Mouse (Mus musculus): ENCODE results near the gene E2f1.
A peak's percentile ranks its signal among the peaks of the same experiment; 100 is the strongest.

Gene E2f1

DNA sequence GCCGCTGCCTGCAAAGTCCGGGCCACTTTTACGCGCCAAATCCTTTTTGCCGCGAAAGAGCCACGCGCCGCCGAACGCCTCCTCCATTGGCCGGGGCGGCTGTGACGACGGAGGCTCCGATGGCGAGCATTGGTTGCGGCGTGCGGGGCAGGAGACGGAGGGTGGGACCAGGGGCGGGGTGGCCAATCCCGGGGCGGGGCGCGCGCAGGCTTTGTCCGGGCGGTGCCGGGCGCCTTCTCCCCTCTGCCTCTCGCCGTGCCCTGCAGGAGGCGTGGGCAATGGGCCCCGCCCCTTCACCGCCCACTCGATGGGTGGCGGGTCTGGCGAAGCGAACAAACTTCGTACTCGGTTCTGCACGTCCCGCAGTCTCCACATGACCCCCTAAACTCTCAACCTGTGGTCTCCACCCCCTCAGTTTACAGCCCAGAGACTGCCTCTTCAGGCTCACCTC, at the start of gene E2f1:
Gene E2f1, minus strand, starts transcription at position 57 of the 451 bp plus-strand sequence.
- peak; percentile 97 for DNase-seq (ENCODE audit: low spot score)

GRCm38 (mm10) chr2:154617061-154617460, 47.4 kb upstream of the E2f1 start:
- no peak for DNase-seq (ENCODE audit: low spot score)

GRCm38 (mm10) chr2:154615674-154616073, 46.0 kb upstream of the E2f1 start:
- no peak for DNase-seq (ENCODE audit: low spot score)

GRCm38 (mm10) chr2:154614841-154615576, 45.3 kb upstream of the E2f1 start:
- no peak for DNase-seq (ENCODE audit: low spot score)

DNA sequence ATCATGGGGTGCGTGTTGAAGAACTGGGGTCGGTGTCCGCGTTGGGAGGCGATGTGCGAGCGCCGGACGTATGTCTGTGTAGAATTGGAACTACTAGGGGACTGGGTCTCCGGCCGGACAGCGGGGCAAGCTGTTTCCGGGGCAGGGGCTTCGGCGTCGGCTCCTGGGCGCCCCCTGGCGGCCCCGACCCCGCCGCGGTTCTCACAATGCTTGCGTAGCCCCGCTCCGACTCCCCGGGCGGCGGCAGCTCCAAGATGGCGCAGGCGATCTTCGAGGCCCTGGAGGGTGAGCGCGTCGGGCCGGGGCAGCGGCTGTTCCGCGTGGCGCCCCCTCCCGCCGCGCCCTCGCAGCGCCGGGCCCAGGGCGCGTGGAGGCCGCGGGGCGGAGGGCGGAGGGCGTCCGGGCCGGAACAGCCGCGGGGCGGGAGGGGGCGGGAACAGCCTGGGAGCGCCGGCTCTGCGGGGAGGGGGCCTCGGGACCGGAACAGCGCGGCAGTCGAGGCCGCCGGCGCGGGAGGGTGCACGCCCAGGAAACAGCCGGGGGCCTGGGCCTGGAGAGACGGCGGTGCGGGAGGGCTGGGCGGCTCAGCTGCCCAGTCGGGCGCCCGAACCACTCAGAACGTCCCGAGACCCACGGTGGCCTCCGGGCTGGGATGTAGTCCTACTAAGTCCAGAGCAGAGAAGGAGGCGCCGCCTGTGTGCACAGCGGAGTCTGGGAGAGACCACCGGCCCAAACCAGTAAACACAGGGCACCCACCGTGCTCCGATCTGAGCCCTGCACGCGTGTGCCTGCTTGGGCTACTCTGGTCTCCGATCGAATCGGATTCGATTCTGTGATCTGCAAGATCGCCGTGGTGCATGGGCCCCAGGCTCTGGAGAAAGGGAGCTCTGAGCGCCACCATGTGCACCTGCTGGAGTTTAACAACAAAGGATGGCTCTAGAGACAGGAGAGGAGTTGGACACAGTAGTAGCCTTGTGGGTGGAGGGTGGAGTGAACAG, 43.7 kb upstream of the E2f1 start, which contains the start of the genes Zfp341 and 4930519P11Rik:
Gene Zfp341, plus strand, starts transcription at position 180 of the 998 bp plus-strand sequence.
Gene 4930519P11Rik, minus strand, starts transcription at position 320 of the 998 bp plus-strand sequence.
- peak; percentile 92 for DNase-seq (ENCODE audit: low spot score)

DNA sequence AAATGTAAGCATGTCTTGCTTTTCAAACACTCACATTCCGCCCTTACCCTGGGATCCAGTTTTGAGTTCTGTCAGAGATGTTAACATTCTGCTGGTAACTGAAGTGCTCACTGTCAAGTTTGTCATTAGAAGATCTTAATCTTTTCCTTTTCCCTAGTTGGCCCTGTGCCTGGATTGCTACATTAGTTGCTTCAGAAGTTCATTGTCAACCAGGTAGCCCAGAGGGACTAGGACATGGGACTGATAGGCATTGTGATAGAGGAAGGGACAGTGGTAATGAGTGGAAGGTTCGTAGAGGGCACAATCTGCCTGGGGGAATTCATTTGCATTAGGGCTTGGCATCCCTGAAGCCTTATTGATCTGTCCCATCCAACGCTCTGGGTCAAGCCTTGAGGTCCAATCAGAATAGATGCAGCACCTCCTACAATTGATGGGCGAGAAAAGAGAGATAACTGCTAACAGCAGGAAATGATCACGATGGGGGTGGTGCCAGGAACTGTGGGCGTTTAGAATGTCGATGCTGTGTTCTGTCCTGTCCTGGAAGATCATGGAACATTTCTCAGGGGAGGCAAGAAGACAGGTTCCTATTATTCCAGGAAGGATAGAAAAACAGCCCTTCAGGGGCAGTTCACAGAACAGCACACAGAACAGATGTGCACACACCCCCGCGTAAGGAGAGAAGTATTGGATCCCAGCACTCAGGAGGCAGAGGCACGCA, 39.5 kb upstream of the E2f1 start:
- DNase-seq (ENCODE audit: low spot score): no peak

DNA sequence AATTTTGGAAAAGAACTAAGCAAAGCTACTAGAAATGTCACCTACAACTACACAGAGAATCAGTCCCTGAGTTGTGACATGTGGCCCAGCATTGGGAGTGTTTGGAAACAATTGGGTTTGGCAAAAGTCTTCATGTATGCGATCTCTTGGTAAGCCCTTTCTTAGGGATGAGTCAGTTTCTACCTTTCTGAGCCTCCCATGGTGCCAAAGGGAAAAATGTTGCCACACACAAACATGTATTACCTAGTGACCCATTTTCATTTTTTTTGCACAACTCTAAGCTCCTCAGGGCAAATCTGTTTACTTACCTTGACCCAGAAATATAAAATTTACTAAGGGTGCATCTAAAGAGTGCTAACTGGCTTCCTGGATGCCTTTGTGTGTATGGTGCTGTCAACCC, 37.3 kb upstream of the E2f1 start:
- no peak for DNase-seq (ENCODE audit: low spot score)

- DNase-seq (ENCODE audit: low spot score): no peak
These were observed 34.5 kb upstream of the E2f1 start for GRCm38 (mm10) chr2:154604156-154604555.

DNA sequence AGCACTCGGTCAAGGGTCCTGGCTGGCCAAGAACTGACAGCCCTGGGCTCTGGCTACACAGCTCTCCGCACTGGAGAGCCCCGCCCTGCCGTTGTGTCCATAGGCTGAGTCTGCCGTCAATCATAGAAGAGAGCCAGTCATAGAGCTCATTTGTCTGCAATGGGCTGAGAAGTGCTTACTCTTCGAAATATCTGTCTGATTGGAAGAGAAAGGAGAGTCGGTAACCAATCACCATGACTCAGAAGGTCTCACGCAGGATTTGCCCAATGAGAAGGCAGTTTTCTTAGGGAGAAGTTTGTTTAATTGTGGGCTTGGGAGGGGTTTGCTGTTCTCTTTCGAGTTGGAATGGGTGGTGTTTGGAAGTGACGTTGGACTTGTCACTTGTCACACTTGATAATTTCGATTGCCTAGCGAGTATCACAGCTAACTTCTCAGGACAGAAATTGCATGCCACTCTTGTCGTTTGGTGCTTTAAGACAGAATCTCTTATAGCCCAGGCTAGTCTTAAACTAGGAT, 34.0 kb upstream of the E2f1 start, which contains the start of gene Pxmp4:
Gene Pxmp4, minus strand, starts transcription at position 71 of the 516 bp plus-strand sequence.
- peak; percentile 98 for DNase-seq (ENCODE audit: low spot score)

GRCm38 (mm10) chr2:154603007-154603637, 33.4 kb upstream of the E2f1 start:
- DNase-seq (ENCODE audit: low spot score): no peak

DNA sequence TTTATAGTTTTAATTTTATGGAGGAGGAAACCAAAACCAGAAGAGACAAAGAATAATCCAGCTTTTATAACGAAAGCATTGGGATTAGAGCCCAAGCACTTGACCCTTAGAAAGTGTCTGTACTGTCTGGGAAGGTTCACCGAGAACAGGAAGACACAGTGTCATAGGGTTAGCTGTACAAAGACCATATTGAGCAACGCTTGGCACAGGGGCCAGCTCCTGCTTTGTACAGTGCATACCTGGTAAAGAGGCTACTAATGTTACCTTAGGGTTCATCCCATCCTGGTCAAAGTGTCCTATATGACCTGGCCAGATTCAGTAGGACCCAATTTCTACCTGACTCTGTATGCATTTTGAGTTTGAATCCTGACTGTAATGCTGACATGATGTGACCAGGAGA, 31.6 kb upstream of the E2f1 start:
- DNase-seq (ENCODE audit: low spot score): no peak

DNA sequence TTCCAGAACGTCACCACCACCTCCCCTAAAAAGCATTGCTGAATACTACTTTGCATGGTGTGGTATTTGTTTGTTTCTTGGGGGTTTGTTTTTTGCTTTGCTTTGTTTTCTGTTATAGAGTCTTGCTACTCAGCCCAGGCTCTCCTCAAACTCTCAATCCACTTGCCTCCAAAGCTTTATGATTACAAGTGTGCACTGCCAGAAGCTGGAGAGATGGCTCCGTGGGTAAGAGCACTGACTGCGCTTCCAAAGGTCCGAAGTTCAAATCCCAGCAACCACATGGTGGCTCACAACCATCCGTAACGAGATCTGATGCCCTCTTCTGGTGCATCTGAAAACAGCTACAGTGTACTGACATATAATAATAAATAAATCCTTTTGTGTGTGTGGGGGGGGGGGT, 30.9 kb upstream of the E2f1 start:
- DNase-seq (ENCODE audit: low spot score): no peak

DNA sequence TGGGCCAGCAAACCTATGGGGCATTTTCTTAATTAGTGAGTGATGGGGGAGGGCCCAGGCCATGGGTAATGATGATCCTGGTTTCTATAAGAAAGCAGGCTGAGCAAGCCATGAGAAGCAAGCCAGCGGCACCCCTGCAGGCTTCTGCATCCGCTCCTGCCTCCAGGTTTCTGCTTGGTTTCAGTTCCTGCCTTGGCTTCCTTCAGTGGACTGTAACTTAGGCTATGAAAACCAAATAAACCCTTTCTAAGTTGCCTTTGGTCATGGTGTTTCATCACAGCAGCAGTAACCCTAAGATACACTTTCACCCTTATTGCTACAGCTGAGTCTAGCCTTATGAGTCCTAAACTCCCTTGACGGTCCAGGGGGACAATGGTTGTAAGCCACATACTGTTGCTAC, 27.7 kb upstream of the E2f1 start:
- no peak for DNase-seq (ENCODE audit: low spot score)

DNA sequence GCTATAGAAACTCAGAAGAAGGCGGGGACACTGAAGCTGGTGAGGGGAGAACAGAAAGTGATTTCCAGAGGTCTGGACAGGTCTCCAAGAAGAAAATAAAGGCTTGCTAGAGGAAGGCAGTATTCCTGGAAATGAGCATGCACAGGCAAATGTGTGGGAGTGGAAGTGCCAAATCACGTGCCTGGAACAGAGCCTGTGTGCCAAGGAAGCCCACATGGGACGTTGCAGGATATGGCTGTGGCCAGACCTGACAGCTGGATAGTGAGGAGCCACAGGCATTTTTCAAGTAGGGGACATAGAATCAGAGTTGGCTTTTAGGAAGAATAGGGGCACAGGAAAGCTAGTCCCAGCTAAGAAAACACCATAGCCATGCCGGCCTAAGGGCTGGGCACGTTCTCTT, 26.1 kb upstream of the E2f1 start:
- DNase-seq (ENCODE audit: low spot score): no peak

- no peak for DNase-seq (ENCODE audit: low spot score)
These were observed 23.3 kb upstream of the E2f1 start for GRCm38 (mm10) chr2:154593025-154593424.

GRCm38 (mm10) chr2:154591239-154591638, 21.5 kb upstream of the E2f1 start:
- DNase-seq (ENCODE audit: low spot score): no peak

DNA sequence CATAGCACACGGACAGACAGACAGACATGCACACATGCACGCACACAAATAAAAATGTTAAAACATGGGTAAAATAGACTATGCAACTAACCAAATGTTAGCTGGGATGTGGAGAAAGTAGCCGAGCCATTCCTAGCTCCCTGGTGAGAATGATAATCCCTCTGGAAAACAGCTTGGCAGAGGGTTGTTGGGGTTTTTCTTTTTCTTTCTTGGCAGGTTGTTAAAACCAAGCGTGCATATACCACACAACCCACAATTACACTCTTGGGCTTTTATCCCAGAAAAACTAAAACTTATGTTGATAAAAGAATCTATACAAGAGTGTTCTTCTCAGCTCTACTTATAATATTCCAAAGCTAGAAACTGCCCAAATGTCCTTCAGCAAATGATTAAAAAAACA, 19.4 kb upstream of the E2f1 start:
- DNase-seq (ENCODE audit: low spot score): no peak

DNA sequence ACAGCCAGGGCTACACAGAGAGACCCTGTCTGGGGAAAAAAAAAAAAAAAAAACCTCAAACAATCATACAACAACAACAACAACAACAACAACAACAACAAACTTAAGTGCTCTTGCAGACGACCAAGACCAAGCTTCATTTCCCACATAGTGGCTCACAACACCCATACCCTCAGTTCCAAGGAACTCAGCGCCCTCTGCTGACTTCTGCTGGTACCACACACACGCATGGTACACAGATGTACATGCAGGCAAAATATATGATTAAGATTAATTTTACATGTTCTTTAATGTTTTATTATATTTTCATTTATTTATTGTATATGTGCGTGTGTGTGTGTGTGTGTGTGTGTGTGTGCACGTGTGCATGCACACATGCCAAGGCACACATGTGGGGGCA, 16.7 kb upstream of the E2f1 start:
- DNase-seq (ENCODE audit: low spot score): no peak

- DNase-seq (ENCODE audit: low spot score): no peak
These were observed 15.4 kb upstream of the E2f1 start for GRCm38 (mm10) chr2:154584931-154585601.
